Mouse (Mus musculus): ENCODE results near the gene Cd3d.
"Not testable (repeated sequence)": the region's sequence is repeated elsewhere in the genome, so short reads cannot be mapped to it uniquely, and the experiment has no call there.

Gene Cd3d

GRCm38 (mm10) chr9:44981676-44982075, at the start of gene Cd3d:
Gene Cd3d, plus strand, starts transcription at chr9:44981786.
- no peak for DNase-seq

- DNase-seq, result no peak
These were observed 39.8 kb upstream of the Cd3d start for GRCm38 (mm10) chr9:44941756-44942155.

GRCm38 (mm10) chr9:44942421-44942820, 39.2 kb upstream of the Cd3d start:
- DNase-seq, result peak; percentile 87

GRCm38 (mm10) chr9:44946185-44946695, 35.3 kb upstream of the Cd3d start:
- no peak for DNase-seq

- DNase-seq, result no peak
These were observed 33.8 kb upstream of the Cd3d start for GRCm38 (mm10) chr9:44947836-44948235.

GRCm38 (mm10) chr9:44954432-44954831, 27.2 kb upstream of the Cd3d start:
- no peak for DNase-seq

GRCm38 (mm10) chr9:44965126-44965832, 16.3 kb upstream of the Cd3d start, which contains the start of gene Ube4a:
Gene Ube4a, minus strand, starts transcription at chr9:44965600.
- peak; percentile 99 for DNase-seq

GRCm38 (mm10) chr9:44965833-44966466, 15.6 kb upstream of the Cd3d start:
- DNase-seq, result no peak

- peak; percentile 82 for DNase-seq
These were observed 14.8 kb upstream of the Cd3d start for GRCm38 (mm10) chr9:44966815-44967242.

GRCm38 (mm10) chr9:44967763-44968162, 13.8 kb upstream of the Cd3d start:
- DNase-seq, result not testable (repeated sequence)

GRCm38 (mm10) chr9:44969450-44969849, 12.1 kb upstream of the Cd3d start:
- no peak for DNase-seq

- DNase-seq, result no peak
These were observed 3.8 kb upstream of the Cd3d start for GRCm38 (mm10) chr9:44977813-44978212.

- no peak for DNase-seq
These were observed 1.8 kb upstream of the Cd3d start for GRCm38 (mm10) chr9:44979806-44980205.

GRCm38 (mm10) chr9:44980242-44980641, 1.3 kb upstream of the Cd3d start, which contains the start of gene Cd3g:
Gene Cd3g, minus strand, starts transcription at chr9:44980431.
- DNase-seq, result no peak

GRCm38 (mm10) chr9:44981104-44981503, 482 bp upstream of the Cd3d start:
- no peak for DNase-seq

- DNase-seq, result no peak
These were observed 495 bp downstream of the Cd3d start for GRCm38 (mm10) chr9:44982081-44982480.

- no peak for DNase-seq
These were observed 945 bp downstream of the Cd3d start for GRCm38 (mm10) chr9:44982531-44982930.

- DNase-seq, result no peak
These were observed 1.4 kb downstream of the Cd3d start for GRCm38 (mm10) chr9:44983001-44983400.

GRCm38 (mm10) chr9:44985721-44986161, 4.2 kb downstream of the Cd3d start:
- no peak for DNase-seq

GRCm38 (mm10) chr9:44986242-44986781, 4.7 kb downstream of the Cd3d start:
- DNase-seq, result no peak

- no peak for DNase-seq
These were observed 5.4 kb downstream of the Cd3d start for GRCm38 (mm10) chr9:44986976-44987375.

GRCm38 (mm10) chr9:44991821-44992220, 10.2 kb downstream of the Cd3d start:
- no peak for DNase-seq

- peak; percentile 70 for DNase-seq
These were observed 10.7 kb downstream of the Cd3d start for GRCm38 (mm10) chr9:44992271-44992670.

GRCm38 (mm10) chr9:44993268-44993667, 11.7 kb downstream of the Cd3d start:
- DNase-seq, result no peak

Measured in cerebellum, adult 9-11 months (tissue).